Mouse (Mus musculus): Measurements from ENCODE around the gene Dhx37.

GRCm38 (mm10) chr5:125407020-125407830 lies 26.7 kb downstream of the Dhx37 start:
- TF ChIP-seq CTCF (IDR thresholded peaks at IDR 0.05; ENCODE audit: control insufficient read depth, insufficient read depth, insufficient replicate concordance, low read depth, low read length), result no peak
- no peak for TF ChIP-seq POLR2A (IDR thresholded peaks at IDR 0.05; ENCODE audit: control insufficient read depth, low read depth, low read length)

Data from testis, adult 2 months (tissue).